Mouse (Mus musculus) forebrain, postnatal 0 days (tissue): ENCODE data around the gene Celf1. TPM values are rescaled to one million over a fixed set of nuclear protein-coding genes. Genes with fewer than 3 reads are reported as not detected.

ENCODE experiments used
- ATAC-seq: fragments of 200-750 bp; cut with Nextera tagmentation; 2 replicates; pipeline ENCODE4 v1.8.0; 2017; ENCODE audit warnings: mild to moderate bottlenecking, moderate library complexity
- DNase-seq: peaks from one replicate; pipeline ENCODE4 v3.0.0-alpha.2; 2015
- H3K27ac ChIP-seq: fragments of 300-500 bp; sonication (generic); 2 replicates; pipeline ENCODE4 v1.5.1; 2014; ENCODE audit warnings: low read depth, mild to moderate bottlenecking, antibody characterized with exemption, low read length, moderate library complexity, mixed read lengths
- H3K27me3 ChIP-seq: fragments of 300-500 bp; sonication (generic); 2 replicates; pipeline ENCODE4 v1.6.1; 2014; ENCODE audit warnings: mild to moderate bottlenecking, low read length, mixed read lengths; ENCODE audit not compliant: insufficient read depth
- H3K36me3 ChIP-seq: fragments of 300-500 bp; sonication (generic); 2 replicates; pipeline ENCODE4 v1.6.1; 2014; ENCODE audit warnings: mild to moderate bottlenecking, moderate library complexity; ENCODE audit not compliant: insufficient read depth
- H3K4me1 ChIP-seq: fragments of 300-500 bp; sonication (generic); 2 replicates; pipeline ENCODE4 v1.6.1; 2014; ENCODE audit warnings: antibody characterized with exemption; ENCODE audit not compliant: insufficient read depth
- H3K4me2 ChIP-seq: fragments of 300-500 bp; sonication (generic); 2 replicates; pipeline ENCODE4 v1.6.1; 2014; ENCODE audit warnings: low read depth, mild to moderate bottlenecking, moderate library complexity
- H3K4me3 ChIP-seq: fragments of 300-500 bp; sonication (generic); 2 replicates; pipeline ENCODE4 v1.5.1; 2014; ENCODE audit warnings: low read depth, low read length, mixed read lengths
- H3K9ac ChIP-seq: fragments of 300-500 bp; sonication (generic); 2 replicates; pipeline ENCODE4 v1.6.1; 2014; ENCODE audit warnings: mild to moderate bottlenecking
- H3K9me3 ChIP-seq: fragments of 300-500 bp; sonication (generic); 2 replicates; pipeline ENCODE4 v1.6.1; 2016; ENCODE audit warnings: low read length
- CTCF ChIP-seq: sonication (generic); IDR thresholded peaks from 2 replicates; pipeline ENCODE4 v1.5.1; 2016; ENCODE audit warnings: antibody characterized with exemption, control low read depth, low read depth
- WGBS: fragments of 180-500 bp; shearing (Covaris S2); extraction: QIAGEN DNeasy Blood & Tissue Kit; methylation state at CpG from one replicate; pipeline ENCODE4 v1.1.7; 2014; 5-methylcytosine and 5-hydroxymethylcytosine counted together
- polyA plus RNA-seq: library from polyadenylated mRNA; unstranded; fragments of >200 nt; fragmentation: Nextera tagmentation; extraction: Ambion mirVana; gene quantifications from 2 replicates; pipeline ENCODE4 v1.2.1, GENCODE M21; 2015
- total RNA-seq: library from RNA; depleted of rRNA; stranded (reverse); fragments of >200 nt; gene quantifications from 2 replicates; pipeline ENCODE4 v1.2.3, GENCODE M21; 2014

The Celf1 gene
- total and polyA plus RNA-seq, 2 experiments from 2014 or later, result 72.2 to 83.7 TPM

GRCm38 (mm10) chr2:90939750-90940149 lies 432 bp upstream of the Celf1 start:
- TF ChIP-seq CTCF, result no peak
- 41% methylated on average over 8 of the region's 8 CpGs for WGBS
- H3K4me1 ChIP-seq, result peaks cover 12% of the 10 kb centered on the region
- no peaks in the 10 kb centered on the region for H3K9me3 ChIP-seq
- H3K36me3 ChIP-seq, result no peaks in the 10 kb centered on the region
- H3K4me3 ChIP-seq, result peak overlapping the region; percentile 98
- DNase-seq, result peak; percentile 48
- H3K27me3 ChIP-seq, result no peaks in the 10 kb centered on the region
- peak overlapping the region; percentile 94 for H3K27ac ChIP-seq
- peak overlapping the region; percentile 90 for H3K9ac ChIP-seq
- ATAC-seq, result peak; percentile 12; the same call in 1 of the 2 replicates
- peak overlapping the region; percentile 68 for H3K4me2 ChIP-seq

GRCm38 (mm10) chr2:90941744-90942143 lies 1.6 kb downstream of the Celf1 start:
- Histone ChIP-seq H3K4me1 (peaks cover 12% of the 10 kb centered on the region), H3K36me3 (no peaks in the 10 kb centered on the region), H3K27ac (no peak overlapping the region), H3K27me3 (no peaks in the 10 kb centered on the region), H3K9ac (peak overlapping the region; percentile 90; the same call in 1 of the 2 replicates), H3K4me2 (peak overlapping the region; percentile 68), H3K9me3 (no peaks in the 10 kb centered on the region), H3K4me3 (peak overlapping the region; percentile 98)
- no peak for TF ChIP-seq CTCF
- ATAC-seq (no peak), DNase-seq (no peak)
- 34% methylated on average over 2 of the region's 2 CpGs for WGBS

- Histone ChIP-seq H3K27ac (no peak overlapping the region), H3K4me2 (no peak overlapping the region), H3K36me3 (no peaks in the 10 kb centered on the region), H3K4me1 (no peaks in the 10 kb centered on the region), H3K4me3 (no peak overlapping the region), H3K9ac (no peak overlapping the region), H3K27me3 (no peaks in the 10 kb centered on the region), H3K9me3 (no peaks in the 10 kb centered on the region)
- no peak for ATAC-seq
- TF ChIP-seq CTCF, result no peak
- 85% methylated on average over 5 of the region's 5 CpGs for WGBS
- DNase-seq, result no peak
These were observed 10.0 kb downstream of the Celf1 start for GRCm38 (mm10) chr2:90950149-90950548.

- Histone ChIP-seq H3K36me3 (no peaks in the 10 kb centered on the region), H3K27me3 (no peaks in the 10 kb centered on the region), H3K27ac (no peak overlapping the region), H3K4me2 (no peak overlapping the region), H3K9ac (no peak overlapping the region), H3K4me1 (0 out of 2 replicates have a peak, but pooled peaks cover 2% of the 10 kb centered on the region), H3K9me3 (no peaks in the 10 kb centered on the region), H3K4me3 (no peak overlapping the region)
- ATAC-seq, result no peak
- DNase-seq, result no peak
- no peak for TF ChIP-seq CTCF
These were observed 10.5 kb downstream of the Celf1 start for GRCm38 (mm10) chr2:90950582-90951194.

- Histone ChIP-seq H3K27me3 (no peaks in the 10 kb centered on the region), H3K9me3 (no peaks in the 10 kb centered on the region), H3K27ac (no peak overlapping the region), H3K4me2 (no peak overlapping the region), H3K36me3 (no peaks in the 10 kb centered on the region), H3K4me1 (0 out of 2 replicates have a peak, but pooled peaks cover 3% of the 10 kb centered on the region), H3K9ac (no peak overlapping the region), H3K4me3 (no peak overlapping the region)
- ATAC-seq (no peak), DNase-seq (no peak)
- TF ChIP-seq CTCF, result no peak
- WGBS, result 28% methylated on average over 3 of the region's 3 CpGs
These were observed 13.3 kb downstream of the Celf1 start for GRCm38 (mm10) chr2:90953461-90953860.

- H3K9me3 ChIP-seq, result no peaks in the 10 kb centered on the region
- DNase-seq (peak; percentile 42), ATAC-seq (peak; percentile 97)
- no peak overlapping the region for H3K9ac ChIP-seq
- peak overlapping the region; percentile 29 for H3K27ac ChIP-seq
- no peak overlapping the region for H3K4me2 ChIP-seq
- TF ChIP-seq CTCF, result no peak
- H3K4me3 ChIP-seq, result no peak overlapping the region
- H3K27me3 ChIP-seq, result no peaks in the 10 kb centered on the region
- no peaks in the 10 kb centered on the region for H3K36me3 ChIP-seq
- 0 out of 2 replicates have a peak, but pooled peaks cover 3% of the 10 kb centered on the region for H3K4me1 ChIP-seq
- 5% methylated on average over 1 of the region's 1 CpGs for WGBS
These were observed 15.9 kb downstream of the Celf1 start for GRCm38 (mm10) chr2:90956053-90956452.

- no peak overlapping the region for H3K9ac ChIP-seq
- no peaks in the 10 kb centered on the region for H3K9me3 ChIP-seq
- ATAC-seq (no peak), DNase-seq (no peak)
- H3K27me3 ChIP-seq, result no peaks in the 10 kb centered on the region
- no peak for TF ChIP-seq CTCF
- H3K4me3 ChIP-seq, result no peak overlapping the region
- no peak overlapping the region for H3K4me2 ChIP-seq
- H3K27ac ChIP-seq, result no peak overlapping the region
- H3K4me1 ChIP-seq, result 0 out of 2 replicates have a peak, but pooled peaks cover 3% of the 10 kb centered on the region
- no peaks in the 10 kb centered on the region for H3K36me3 ChIP-seq
- WGBS, result 87% methylated on average over 3 of the region's 3 CpGs
These were observed 18.7 kb downstream of the Celf1 start for GRCm38 (mm10) chr2:90958856-90959255.
